Mouse (Mus musculus): ENCODE results near the gene Cfap70. TPM values are rescaled to one million over a fixed set of nuclear protein-coding genes. Genes with fewer than 3 reads are reported as not detected.

Gene Cfap70
- total and polyA plus RNA-seq, 3 experiments: not detected

- no peaks in the 10 kb centered on the region for H3K9me3 ChIP-seq (replicated peaks)
- H3K36me3 ChIP-seq (replicated peaks): peaks cover 43% of the 10 kb centered on the region
- no peak for TF ChIP-seq GATA2 (IDR thresholded peaks at IDR 0.05; ENCODE audit: borderline replicate concordance, low read depth, low read length)
- no peak for TF ChIP-seq CTCF (IDR thresholded peaks at IDR 0.05; ENCODE audit: low read depth, low read length)
- TF ChIP-seq GATA1 (IDR thresholded peaks at IDR 0.05; ENCODE audit: borderline replicate concordance, low read length): no peak
- no peak for TF ChIP-seq TAL1 (conservative IDR thresholded peaks at IDR 0.05; ENCODE audit: low read depth, low read length)
- no peak for TF ChIP-seq POLR2AphosphoS5 (IDR thresholded peaks at IDR 0.05; ENCODE audit: insufficient replicate concordance, low read depth, low read length)
- no peak for ATAC-seq (ENCODE audit: extremely low read depth, insufficient number of reproducible peaks, low FRiP score, poor library complexity, severe bottlenecking)
- no peaks in the 10 kb centered on the region for H3K27me3 ChIP-seq (ENCODE audit: insufficient read depth, low read length)
- H3K4me1 ChIP-seq (ENCODE audit: insufficient read depth, low read depth, low read length): peaks cover 37% of the 10 kb centered on the region
- no peak for DNase-seq (ENCODE audit: low spot score)
- peak overlapping the region; percentile 84 for H3K4me3 ChIP-seq (ENCODE audit: low read depth, low read length)
These were observed 28.2 kb upstream of the Cfap70 start for GRCm38 (mm10) chr14:20480195-20480579.

DNA sequence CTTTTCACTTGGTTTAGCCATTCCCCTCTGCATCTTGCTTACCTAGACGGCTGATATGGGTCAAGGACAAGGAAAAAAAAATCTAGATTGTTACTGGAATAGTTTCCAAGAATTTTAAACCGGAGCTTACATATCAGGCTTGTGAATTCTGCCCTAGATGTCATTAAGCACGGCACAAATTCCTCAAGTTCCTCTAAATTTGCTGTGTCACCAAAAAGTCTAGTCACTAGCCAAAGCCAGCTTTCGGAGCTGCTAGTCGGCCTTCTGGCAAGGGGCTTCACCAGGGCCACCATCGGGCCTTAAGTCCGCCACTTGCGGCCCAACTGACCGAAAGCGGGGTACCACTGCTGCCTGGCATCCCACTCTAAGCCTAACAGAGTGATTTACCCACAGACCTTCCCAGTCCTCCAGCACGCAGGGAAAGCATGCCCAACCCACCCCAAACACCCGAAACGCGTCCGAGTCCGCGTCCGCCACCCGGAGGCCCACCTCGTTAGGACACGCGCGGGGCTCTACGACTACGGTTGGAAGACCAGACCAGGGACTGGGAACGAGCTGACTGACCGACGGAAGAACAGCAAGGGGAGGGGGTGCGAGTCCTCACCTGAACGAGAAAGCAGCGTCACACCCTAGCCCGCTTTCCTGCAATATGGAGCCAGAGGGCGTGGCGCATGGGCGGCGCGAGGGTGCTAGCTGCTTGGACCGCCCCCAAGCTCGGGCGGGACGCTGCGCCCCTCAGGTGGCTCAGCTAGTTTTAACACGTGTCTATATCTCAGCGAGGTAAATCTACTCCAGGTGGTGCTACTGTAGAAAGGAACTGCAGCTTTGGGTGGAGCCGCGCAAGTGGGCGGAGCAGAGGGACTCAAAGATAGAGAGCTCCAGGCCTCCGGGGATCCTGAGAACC, 27.5 kb upstream of the Cfap70 start, which contains the start of gene Anxa7:
Anxa7 (minus strand) TSS at position 843 of the 904 bp plus-strand sequence.
- Histone ChIP-seq H3K36me3 (replicated peaks) (peaks cover 39% of the 10 kb centered on the region), H3K4me3 (ENCODE audit: low read depth, low read length) (peak within 1 kb of the TSS; percentile 84), H3K9me3 (replicated peaks) (no peaks in the 10 kb centered on the region), H3K4me1 (ENCODE audit: insufficient read depth, low read depth, low read length) (peaks cover 37% of the 10 kb centered on the region), H3K27me3 (ENCODE audit: insufficient read depth, low read length) (no peaks in the 10 kb centered on the region)
- TF ChIP-seq GATA1 (IDR thresholded peaks at IDR 0.05; ENCODE audit: borderline replicate concordance, low read length) (no peak), TAL1 (conservative IDR thresholded peaks at IDR 0.05; ENCODE audit: low read depth, low read length) (no peak), GATA2 (IDR thresholded peaks at IDR 0.05; ENCODE audit: borderline replicate concordance, low read depth, low read length) (no peak), POLR2AphosphoS5 (IDR thresholded peaks at IDR 0.05; ENCODE audit: insufficient replicate concordance, low read depth, low read length) (no peak), CTCF (IDR thresholded peaks at IDR 0.05; ENCODE audit: low read depth, low read length) (no peak)
- ATAC-seq (ENCODE audit: extremely low read depth, insufficient number of reproducible peaks, low FRiP score, poor library complexity, severe bottlenecking): peak; percentile 58
- peak; percentile 44 for DNase-seq (ENCODE audit: low spot score)

- H3K9me3 ChIP-seq (replicated peaks): no peaks in the 10 kb centered on the region
- TF ChIP-seq POLR2AphosphoS5 (IDR thresholded peaks at IDR 0.05; ENCODE audit: insufficient replicate concordance, low read depth, low read length): no peak
- TF ChIP-seq TAL1 (conservative IDR thresholded peaks at IDR 0.05; ENCODE audit: low read depth, low read length): no peak
- TF ChIP-seq CTCF (IDR thresholded peaks at IDR 0.05; ENCODE audit: low read depth, low read length): no peak
- TF ChIP-seq GATA1 (IDR thresholded peaks at IDR 0.05; ENCODE audit: borderline replicate concordance, low read length): no peak
- TF ChIP-seq GATA2 (IDR thresholded peaks at IDR 0.05; ENCODE audit: borderline replicate concordance, low read depth, low read length): no peak
- H3K4me1 ChIP-seq (ENCODE audit: insufficient read depth, low read depth, low read length): peaks cover 37% of the 10 kb centered on the region
- peak overlapping the region; percentile 84 for H3K4me3 ChIP-seq (ENCODE audit: low read depth, low read length)
- H3K27me3 ChIP-seq (ENCODE audit: insufficient read depth, low read length): no peaks in the 10 kb centered on the region
- H3K36me3 ChIP-seq (replicated peaks): peaks cover 37% of the 10 kb centered on the region
- ATAC-seq (ENCODE audit: extremely low read depth, insufficient number of reproducible peaks, low FRiP score, poor library complexity, severe bottlenecking): peak; percentile 63
- DNase-seq (ENCODE audit: low spot score): peak; percentile 68
These were observed 26.8 kb upstream of the Cfap70 start for GRCm38 (mm10) chr14:20478801-20479200.

DNA sequence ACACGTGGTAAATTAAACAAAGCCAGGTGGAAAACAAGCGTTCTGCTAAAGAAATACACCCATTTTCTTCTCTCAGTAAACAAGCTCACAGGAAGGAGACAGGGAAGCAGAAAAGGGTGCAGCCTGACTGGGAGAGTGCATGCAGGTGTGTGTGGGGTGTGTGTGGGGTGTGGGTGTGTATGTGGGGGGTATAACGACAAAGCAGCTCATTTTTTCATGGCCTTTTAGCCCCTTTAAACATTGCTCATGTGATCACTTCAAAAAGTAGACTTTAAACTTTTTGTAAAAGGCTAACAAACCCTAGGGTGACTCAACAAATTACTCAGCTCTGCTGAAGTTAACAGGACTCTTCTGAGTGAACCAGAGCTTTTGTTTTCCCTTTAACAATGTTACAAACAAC, 26.4 kb upstream of the Cfap70 start:
- H3K36me3 ChIP-seq (replicated peaks): peaks cover 37% of the 10 kb centered on the region
- DNase-seq (ENCODE audit: low spot score): no peak

GRCm38 (mm10) chr14:20477261-20478025, 25.4 kb upstream of the Cfap70 start:
- TF ChIP-seq GATA1 (IDR thresholded peaks at IDR 0.05; ENCODE audit: borderline replicate concordance, low read length) (no peak), POLR2AphosphoS5 (IDR thresholded peaks at IDR 0.05; ENCODE audit: insufficient replicate concordance, low read depth, low read length) (no peak), CTCF (IDR thresholded peaks at IDR 0.05; ENCODE audit: low read depth, low read length) (no peak), GATA2 (IDR thresholded peaks at IDR 0.05; ENCODE audit: borderline replicate concordance, low read depth, low read length) (no peak), TAL1 (conservative IDR thresholded peaks at IDR 0.05; ENCODE audit: low read depth, low read length) (no peak)
- peaks cover 41% of the 10 kb centered on the region for H3K36me3 ChIP-seq (replicated peaks)
- DNase-seq (ENCODE audit: low spot score) (no peak), ATAC-seq (ENCODE audit: extremely low read depth, insufficient number of reproducible peaks, low FRiP score, poor library complexity, severe bottlenecking) (no peak)
- H3K4me1 ChIP-seq (ENCODE audit: insufficient read depth, low read depth, low read length): peaks cover 37% of the 10 kb centered on the region
- no peaks in the 10 kb centered on the region for H3K27me3 ChIP-seq (ENCODE audit: insufficient read depth, low read length)
- no peaks in the 10 kb centered on the region for H3K9me3 ChIP-seq (replicated peaks)
- no peak overlapping the region for H3K4me3 ChIP-seq (ENCODE audit: low read depth, low read length)

More for the DNA sequence above, 26.4 kb upstream of the Cfap70 start:
- TF ChIP-seq POLR2AphosphoS5 (IDR thresholded peaks at IDR 0.05; ENCODE audit: insufficient replicate concordance, low read depth, low read length) (no peak), TAL1 (conservative IDR thresholded peaks at IDR 0.05; ENCODE audit: low read depth, low read length) (no peak), CTCF (IDR thresholded peaks at IDR 0.05; ENCODE audit: low read depth, low read length) (no peak), GATA1 (IDR thresholded peaks at IDR 0.05; ENCODE audit: borderline replicate concordance, low read length) (no peak), GATA2 (IDR thresholded peaks at IDR 0.05; ENCODE audit: borderline replicate concordance, low read depth, low read length) (no peak)
- no peak for ATAC-seq (ENCODE audit: extremely low read depth, insufficient number of reproducible peaks, low FRiP score, poor library complexity, severe bottlenecking)
- H3K9me3 ChIP-seq (replicated peaks): no peaks in the 10 kb centered on the region
- H3K27me3 ChIP-seq (ENCODE audit: insufficient read depth, low read length): no peaks in the 10 kb centered on the region
- H3K4me1 ChIP-seq (ENCODE audit: insufficient read depth, low read depth, low read length): peaks cover 37% of the 10 kb centered on the region
- peak overlapping the region; percentile 84; the same call in 1 of the 2 replicates for H3K4me3 ChIP-seq (ENCODE audit: low read depth, low read length)

Data from G1E (cell line).